Mouse (Mus musculus) small intestine, adult 2 months (tissue): ENCODE measurements at regions not wholly inside any gene's neighbourhood (a gene's known extent, or its start where the extent isn't known, plus 50 kb on each side); places are given as distances from the start of the nearest gene placed in this dataset.

Source experiments
- H3K27ac ChIP-seq: fragments of 200-500 bp; 2 replicates; pipeline ENCODE4 v1.5.1; 2012; ENCODE audit warnings: low read depth, low read length, control low read depth, inconsistent platforms; ENCODE audit not compliant: insufficient read depth
- H3K27me3 ChIP-seq: fragments of 200-500 bp; 2 replicates; pipeline ENCODE4 v1.6.1; 2012; ENCODE audit warnings: mild to moderate bottlenecking, moderate library complexity, low read length, inconsistent platforms; ENCODE audit not compliant: control insufficient read depth, insufficient read depth
- H3K36me3 ChIP-seq: fragments of 200-500 bp; 2 replicates; pipeline ENCODE4 v1.6.1; 2012; ENCODE audit warnings: mild to moderate bottlenecking, low read length, control low read depth, inconsistent platforms; ENCODE audit not compliant: control insufficient read depth, insufficient read depth
- H3K4me1 ChIP-seq: fragments of 200-500 bp; 2 replicates; pipeline ENCODE4 v1.6.1; 2012; ENCODE audit warnings: low read length, inconsistent platforms, mixed read lengths; ENCODE audit not compliant: control insufficient read depth, insufficient read depth, insufficient read length
- H3K4me3 ChIP-seq: fragments of 200-500 bp; 2 replicates; pipeline ENCODE4 v1.5.1; 2012; ENCODE audit warnings: low read depth, mild to moderate bottlenecking, control low read depth, inconsistent platforms, low read length, moderate library complexity
- CTCF ChIP-seq: fragments of 200-500 bp; IDR thresholded peaks from 2 replicates; pipeline ENCODE4 v1.5.1; 2012; ENCODE audit warnings: low read depth, mild to moderate bottlenecking, control low read depth, inconsistent platforms, low read length, moderate library complexity, mixed read lengths; ENCODE audit not compliant: insufficient replicate concordance, insufficient read length; ENCODE audit errors: extremely low read depth
- POLR2A ChIP-seq: fragments of 200-500 bp; IDR thresholded peaks from 2 replicates; pipeline ENCODE4 v1.6.1; 2012; ENCODE audit warnings: low read depth, mild to moderate bottlenecking, control low read depth, inconsistent platforms, low read length, moderate library complexity
- WGBS: fragments of 180-500 bp; shearing (Covaris S2); methylation state at CpG from one replicate; pipeline ENCODE4 v1.1.7; 2018; 5-methylcytosine and 5-hydroxymethylcytosine counted together

DNA sequence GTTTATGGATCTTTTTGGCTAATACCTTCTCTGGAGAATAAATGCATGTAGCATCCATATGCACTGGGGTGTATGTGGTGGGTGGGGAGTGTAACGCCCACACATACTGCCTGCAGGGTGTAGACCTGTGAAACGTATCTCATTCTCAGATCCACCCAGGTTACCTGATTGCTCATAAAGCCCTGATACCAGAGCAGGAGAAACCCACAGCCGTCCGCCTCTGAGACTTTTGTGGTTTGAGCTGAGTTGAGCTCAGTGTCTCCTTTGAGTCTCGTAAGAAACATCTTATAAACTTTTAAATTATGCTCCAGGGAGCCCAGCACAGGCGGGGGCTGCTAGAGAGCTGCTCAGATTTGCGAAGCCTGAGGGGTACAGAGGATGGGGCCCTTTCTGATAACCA lies 88.7 kb upstream of the Tgfbr2 start:
- Histone ChIP-seq H3K36me3 (no peaks in the 10 kb centered on the region), H3K4me3 (no peak overlapping the region), H3K27ac (no peak overlapping the region), H3K4me1 (no peaks in the 10 kb centered on the region), H3K27me3 (no peaks in the 10 kb centered on the region; the same call in 1 of the 2 replicates)
- WGBS, result 82% methylated on average over 7 of the region's 7 CpGs
- no peak for TF ChIP-seq POLR2A
- TF ChIP-seq CTCF, result no peak

DNA sequence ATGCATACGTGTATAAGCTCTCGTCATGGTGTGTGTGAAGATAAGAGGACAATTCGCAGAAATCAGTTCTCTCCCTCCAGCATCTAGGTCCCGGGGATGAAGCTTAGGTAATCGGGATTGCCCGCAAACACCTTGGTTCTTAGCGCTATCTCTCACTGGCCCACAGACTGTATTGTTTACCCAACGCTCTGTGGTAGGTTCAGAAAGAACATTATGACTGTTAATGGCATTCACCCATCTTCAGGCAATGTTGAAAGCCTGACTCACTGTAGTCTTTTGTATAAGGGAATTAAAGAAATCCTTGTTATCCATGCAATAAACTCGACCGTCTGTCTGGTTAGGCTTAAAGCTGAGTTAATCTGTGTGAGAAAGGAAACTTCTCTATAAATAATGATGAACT lies 84.4 kb upstream of the Tgfbr2 start:
- WGBS, result 58% methylated on average over 10 of the region's 10 CpGs
- H3K4me3 ChIP-seq, result no peak overlapping the region
- no peak overlapping the region for H3K27ac ChIP-seq
- TF ChIP-seq CTCF (no peak), POLR2A (no peak)
- H3K4me1 ChIP-seq, result no peaks in the 10 kb centered on the region
- no peaks in the 10 kb centered on the region for H3K27me3 ChIP-seq
- H3K36me3 ChIP-seq, result no peaks in the 10 kb centered on the region

DNA sequence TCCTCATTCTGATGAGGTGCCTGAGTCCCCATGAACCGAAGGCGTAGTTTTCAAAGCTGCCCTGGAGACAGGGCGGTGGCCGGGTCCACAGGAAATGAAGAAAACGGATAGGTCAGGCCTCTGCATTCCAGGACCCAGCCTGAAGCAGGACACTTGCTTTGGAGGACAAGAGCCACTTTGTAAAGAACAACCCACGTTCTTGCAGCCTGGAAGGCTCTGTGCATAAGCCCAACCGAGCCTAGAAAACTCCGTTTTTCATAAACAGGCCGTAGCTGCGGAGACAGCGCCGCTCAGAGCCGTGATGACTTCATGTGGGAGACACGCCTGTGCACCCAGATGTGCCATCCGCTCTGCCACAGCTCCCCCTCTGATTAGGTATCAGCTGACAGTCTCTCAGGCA lies 78.4 kb upstream of the Tgfbr2 start:
- Histone ChIP-seq H3K4me3 (no peak overlapping the region), H3K4me1 (no peaks in the 10 kb centered on the region), H3K27me3 (no peaks in the 10 kb centered on the region), H3K36me3 (no peaks in the 10 kb centered on the region), H3K27ac (no peak overlapping the region)
- WGBS, result 66% methylated on average over 15 of the region's 15 CpGs
- TF ChIP-seq CTCF, result no peak
- no peak for TF ChIP-seq POLR2A

DNA sequence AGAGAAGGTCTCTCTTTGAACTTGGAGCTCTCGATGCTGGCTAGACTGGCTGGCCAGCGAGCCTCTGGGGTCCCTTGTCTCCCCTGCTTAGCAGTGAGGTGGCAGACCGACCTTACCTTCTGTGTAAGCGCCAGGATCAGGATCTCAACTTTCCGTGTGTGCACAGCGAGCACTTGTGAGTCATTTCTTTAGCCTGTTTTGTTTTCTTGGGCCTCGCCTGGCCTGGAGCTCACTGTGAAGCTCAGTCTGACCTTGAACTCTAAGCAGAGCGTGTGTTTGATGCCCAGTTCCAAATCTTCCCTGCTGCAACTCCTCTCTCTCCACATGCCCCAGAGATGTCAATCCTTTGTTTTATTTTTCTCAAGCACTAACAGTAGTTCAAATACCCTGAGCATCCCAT lies 77.6 kb upstream of the Tgfbr2 start:
- Histone ChIP-seq H3K4me3 (no peak overlapping the region), H3K27me3 (no peaks in the 10 kb centered on the region), H3K27ac (no peak overlapping the region), H3K36me3 (no peaks in the 10 kb centered on the region), H3K4me1 (no peaks in the 10 kb centered on the region)
- WGBS, result 86% methylated on average over 8 of the region's 8 CpGs
- TF ChIP-seq CTCF, result no peak
- no peak for TF ChIP-seq POLR2A

DNA sequence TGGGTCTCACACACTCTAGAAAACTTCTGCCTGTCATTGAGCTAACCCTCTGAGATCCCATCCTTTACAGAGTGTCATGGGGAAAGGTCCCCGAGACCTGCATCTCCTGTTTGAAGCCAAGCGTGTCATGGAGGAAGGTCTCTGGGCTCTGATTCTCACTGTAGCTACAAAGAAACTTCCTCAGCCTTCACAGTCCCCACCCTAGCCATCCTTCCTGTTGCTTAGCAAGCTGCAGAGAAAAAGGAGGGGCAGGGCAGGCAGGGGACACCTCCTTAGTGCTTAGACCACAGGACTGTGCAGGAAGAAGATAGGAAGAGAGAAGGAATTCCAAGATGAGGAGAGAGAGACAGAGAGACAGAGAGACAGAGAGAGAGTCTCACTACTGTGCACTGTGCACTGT lies 74.6 kb upstream of the Tgfbr2 start:
- 80% methylated on average over 2 of the region's 2 CpGs for WGBS
- no peak for TF ChIP-seq POLR2A
- no peak for TF ChIP-seq CTCF
- no peaks in the 10 kb centered on the region; the same call in 1 of the 2 replicates for H3K4me1 ChIP-seq
- H3K4me3 ChIP-seq, result no peak overlapping the region
- no peaks in the 10 kb centered on the region for H3K27me3 ChIP-seq
- H3K27ac ChIP-seq, result no peak overlapping the region
- H3K36me3 ChIP-seq, result no peaks in the 10 kb centered on the region

DNA sequence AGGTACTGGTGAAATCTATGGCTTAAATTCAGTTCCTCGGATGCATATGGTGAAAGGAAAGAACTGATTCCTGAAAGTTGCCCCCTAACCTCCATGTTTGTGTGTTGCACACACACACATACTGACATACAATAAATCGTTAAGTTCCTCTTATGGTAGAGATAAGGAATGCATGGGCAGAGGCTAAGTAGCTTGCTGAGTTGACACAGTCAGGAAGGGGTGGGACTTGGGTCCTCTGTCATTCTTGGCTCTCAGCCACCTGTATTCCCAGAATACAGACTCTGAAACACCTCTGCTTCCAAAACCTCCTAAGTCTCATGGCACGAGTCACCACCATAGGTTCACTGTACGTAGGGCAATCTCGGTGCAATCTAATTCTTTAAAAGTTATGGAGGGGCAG lies 70.0 kb upstream of the Tgfbr2 start:
- 29% methylated on average over 5 of the region's 5 CpGs for WGBS
- Histone ChIP-seq H3K4me1 (peaks cover 8% of the 10 kb centered on the region; the same call in 1 of the 2 replicates), H3K27me3 (no peaks in the 10 kb centered on the region), H3K27ac (no peak overlapping the region), H3K4me3 (no peak overlapping the region), H3K36me3 (no peaks in the 10 kb centered on the region)
- TF ChIP-seq POLR2A, result no peak
- TF ChIP-seq CTCF, result no peak

DNA sequence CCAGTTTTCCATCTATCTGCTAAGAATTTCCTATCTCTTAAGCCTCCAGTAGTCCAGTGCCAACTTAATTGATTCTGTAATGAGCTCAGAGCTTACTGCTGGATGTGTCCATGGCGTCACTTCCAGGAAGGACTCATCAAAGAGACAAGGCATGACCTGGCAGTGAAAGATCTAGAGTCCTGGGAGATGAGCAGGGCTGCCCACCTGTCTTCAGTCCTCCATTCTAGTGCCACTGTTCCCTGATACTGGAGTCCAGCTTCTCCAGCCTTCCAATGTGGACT lies 69.4 kb upstream of the Tgfbr2 start:
- Histone ChIP-seq H3K27me3 (no peaks in the 10 kb centered on the region), H3K27ac (no peak overlapping the region), H3K4me3 (no peak overlapping the region), H3K4me1 (peaks cover 8% of the 10 kb centered on the region; the same call in 1 of the 2 replicates), H3K36me3 (no peaks in the 10 kb centered on the region)
- WGBS, result 92% methylated on average over 1 of the region's 1 CpGs
- TF ChIP-seq POLR2A (no peak), CTCF (no peak)
